Mouse (Mus musculus) adrenal gland, postnatal 10 days (tissue): ENCODE results near the gene Dusp6. TPM values are rescaled to one million over a fixed set of nuclear protein-coding genes. Genes with fewer than 3 reads are reported as not detected.
"Not testable (repeated sequence)": the region's sequence is repeated elsewhere in the genome, so short reads cannot be mapped to it uniquely, and the experiment has no call there.

Experiments
- DNase-seq: peaks from one replicate; pipeline ENCODE4 v3.0.0; 2021; ENCODE audit warnings: mixed read lengths
- long read RNA-seq, 2 experiments: library from polyadenylated mRNA; stranded (forward); transcript quantifications; one replicate each; pipeline ENCODE4 v2.0.0; 2021
- total RNA-seq, 2 experiments: library from RNA; stranded (reverse); gene quantifications; 2 replicates each; pipeline ENCODE4 v1.2.3; 2021

The Dusp6 gene
- 10 to 100 TPM; 90.0 to 93.5 TPM for total RNA-seq
- long read RNA-seq, experiment 1, transcript Dusp6-202 (2 exons, 758 nt) = minor isoform, 5 of 98 reads
- long read RNA-seq, experiment 1, transcript Dusp6-201 (3 exons, 2,796 nt) = major isoform, 67 of 98 reads
- long read RNA-seq, experiment 1, partial matches to known transcripts = 1 of 98 reads
- long read RNA-seq, experiment 1, other reads (novel, unspliced or antisense) = 24 of 98 reads
- long read RNA-seq, experiment 2, transcript Dusp6-201 (3 exons, 2,796 nt) = major isoform, 61 of 73 reads
- long read RNA-seq, experiment 2, partial matches to known transcripts = 0 of 73 reads
- long read RNA-seq, experiment 2, other reads (novel, unspliced or antisense) = 8 of 73 reads

- DNase-seq = peak; percentile 98
Observed at GRCm38 (mm10) chr10:99262867-99263379, at the start of gene Dusp6. Gene Dusp6 (plus strand): TSS chr10:99263231.

- no peak for DNase-seq
Observed at GRCm38 (mm10) chr10:99214421-99215299, 48.4 kb upstream of the Dusp6 start.

- not testable (repeated sequence) for DNase-seq
Observed at GRCm38 (mm10) chr10:99216570-99216969, 46.5 kb upstream of the Dusp6 start.

GRCm38 (mm10) chr10:99221540-99221939 is 41.5 kb upstream of the Dusp6 start:
- no peak for DNase-seq

- DNase-seq = no peak
Observed at GRCm38 (mm10) chr10:99222726-99223125, 40.3 kb upstream of the Dusp6 start.

- no peak for DNase-seq
Observed at GRCm38 (mm10) chr10:99224218-99224617, 38.8 kb upstream of the Dusp6 start.

- no peak for DNase-seq
Observed at GRCm38 (mm10) chr10:99226782-99227181, 36.2 kb upstream of the Dusp6 start.

- no peak for DNase-seq
Observed at GRCm38 (mm10) chr10:99227968-99228864, 34.8 kb upstream of the Dusp6 start.

GRCm38 (mm10) chr10:99229031-99229684 is 33.9 kb upstream of the Dusp6 start:
- no peak for DNase-seq

GRCm38 (mm10) chr10:99232518-99233227 is 30.4 kb upstream of the Dusp6 start:
- DNase-seq = no peak

GRCm38 (mm10) chr10:99234336-99234735 is 28.7 kb upstream of the Dusp6 start:
- DNase-seq = no peak

- no peak for DNase-seq
Observed at GRCm38 (mm10) chr10:99235081-99235480, 27.9 kb upstream of the Dusp6 start.

- no peak for DNase-seq
Observed at GRCm38 (mm10) chr10:99237205-99237832, 25.7 kb upstream of the Dusp6 start.

- no peak for DNase-seq
Observed at GRCm38 (mm10) chr10:99238537-99238936, 24.5 kb upstream of the Dusp6 start.

GRCm38 (mm10) chr10:99241284-99241828 is 21.7 kb upstream of the Dusp6 start:
- no peak for DNase-seq

- no peak for DNase-seq
Observed at GRCm38 (mm10) chr10:99241829-99242711, 21.0 kb upstream of the Dusp6 start.

- no peak for DNase-seq
Observed at GRCm38 (mm10) chr10:99242721-99243120, 20.3 kb upstream of the Dusp6 start.

- no peak for DNase-seq
Observed at GRCm38 (mm10) chr10:99243907-99244489, 19.0 kb upstream of the Dusp6 start.
